Mouse (Mus musculus) myocyte (in vitro differentiated cells): ENCODE measurements around the gene Frmd7. TPM values are rescaled to one million over a fixed set of nuclear protein-coding genes. Genes with fewer than 3 reads are reported as not detected.

Experiments
- H3K27me3 ChIP-seq: one replicate; pipeline ENCODE4 v1.6.1; 2011; ENCODE audit not compliant: control insufficient read depth, insufficient read depth, insufficient read length
- H3K36me3 ChIP-seq: one replicate; pipeline ENCODE4 v1.6.1; 2011; ENCODE audit not compliant: control insufficient read depth, insufficient read depth
- H3K4me2 ChIP-seq: one replicate; pipeline ENCODE4 v1.6.1; 2011; ENCODE audit warnings: low read depth, control low read depth
- H3K4me3 ChIP-seq: one replicate; pipeline ENCODE4 v1.5.1; 2011; ENCODE audit warnings: mild to moderate bottlenecking, control low read depth, moderate library complexity
- H3K79me2 ChIP-seq: one replicate; pipeline ENCODE4 v1.6.1; 2011; ENCODE audit not compliant: control insufficient read depth, insufficient read depth
- H3ac ChIP-seq: one replicate; pipeline ENCODE4 v1.6.1; 2011; ENCODE audit not compliant: control insufficient read depth, insufficient read length
- CEBPB ChIP-seq: IDR thresholded peaks from 2 replicates; pipeline ENCODE4 v1.6.1; 2011; ENCODE audit warnings: mild to moderate bottlenecking, moderate library complexity; ENCODE audit not compliant: poor library complexity, insufficient read depth, severe bottlenecking
- E2F4 ChIP-seq: IDR thresholded peaks from one replicate; pipeline ENCODE4 v1.6.1; 2011; ENCODE audit warnings: mild to moderate bottlenecking, control low read depth, moderate library complexity; ENCODE audit not compliant: insufficient read depth
- MAX ChIP-seq: IDR thresholded peaks from one replicate; pipeline ENCODE4 v1.6.1; 2011; ENCODE audit warnings: low read depth, mild to moderate bottlenecking, control low read depth
- MYOD1 ChIP-seq, 3 experiments: IDR thresholded peaks; one replicate each; pipeline ENCODE4 v1.6.1; 2011; ENCODE audit warnings: control low read depth in 2 of 3, low read depth in 2 of 3, mild to moderate bottlenecking in 2 of 3, moderate library complexity in 1 of 3; ENCODE audit not compliant: insufficient read length in 2 of 3, control insufficient read depth in 1 of 3
- MYOG ChIP-seq, 3 experiments: IDR thresholded peaks; one replicate each; pipeline ENCODE4 v1.6.1; 2011; ENCODE audit warnings: control low read depth in 2 of 3, low read depth in 2 of 3, mild to moderate bottlenecking in 2 of 3; ENCODE audit not compliant: insufficient read length in 2 of 3, control insufficient read depth in 1 of 3, insufficient read depth in 1 of 3
- POLR2A ChIP-seq: IDR thresholded peaks from one replicate; pipeline ENCODE4 v1.6.1; 2011; ENCODE audit warnings: low read depth, mild to moderate bottlenecking, control low read depth, moderate library complexity; ENCODE audit not compliant: insufficient read length
- POLR2AphosphoS2 ChIP-seq: IDR thresholded peaks from one replicate; pipeline ENCODE4 v1.6.1; 2011; ENCODE audit warnings: low read depth, control low read depth; ENCODE audit not compliant: insufficient read length
- REST ChIP-seq: IDR thresholded peaks from one replicate; pipeline ENCODE4 v1.6.1; 2011; ENCODE audit warnings: mild to moderate bottlenecking, control low read depth, moderate library complexity; ENCODE audit not compliant: insufficient read depth, insufficient read length
- SRF ChIP-seq: IDR thresholded peaks from one replicate; pipeline ENCODE4 v1.6.1; 2011; ENCODE audit warnings: low read depth; ENCODE audit not compliant: control insufficient read depth, insufficient read length
- TCF12 ChIP-seq: IDR thresholded peaks from one replicate; pipeline ENCODE4 v1.6.1; 2011; ENCODE audit warnings: mild to moderate bottlenecking, control low read depth; ENCODE audit not compliant: poor library complexity, insufficient read depth, severe bottlenecking
- TCF3 ChIP-seq: IDR thresholded peaks from one replicate; pipeline ENCODE4 v1.6.1; 2011; ENCODE audit warnings: low read depth, control low read depth; ENCODE audit not compliant: insufficient read length
- USF1 ChIP-seq: IDR thresholded peaks from one replicate; pipeline ENCODE4 v1.6.1; 2011; ENCODE audit warnings: low read depth, mild to moderate bottlenecking, control low read depth, moderate library complexity
- polyA plus RNA-seq: library from polyadenylated mRNA; unstranded; fragments of >200 nt; fragmentation: generic; extraction: Trizol; gene quantifications from one replicate; pipeline ENCODE4 v1.2.1, GENCODE M21; 2012; ENCODE audit warnings: missing spikeins

Gene Frmd7
- polyA plus RNA-seq = not detected

DNA sequence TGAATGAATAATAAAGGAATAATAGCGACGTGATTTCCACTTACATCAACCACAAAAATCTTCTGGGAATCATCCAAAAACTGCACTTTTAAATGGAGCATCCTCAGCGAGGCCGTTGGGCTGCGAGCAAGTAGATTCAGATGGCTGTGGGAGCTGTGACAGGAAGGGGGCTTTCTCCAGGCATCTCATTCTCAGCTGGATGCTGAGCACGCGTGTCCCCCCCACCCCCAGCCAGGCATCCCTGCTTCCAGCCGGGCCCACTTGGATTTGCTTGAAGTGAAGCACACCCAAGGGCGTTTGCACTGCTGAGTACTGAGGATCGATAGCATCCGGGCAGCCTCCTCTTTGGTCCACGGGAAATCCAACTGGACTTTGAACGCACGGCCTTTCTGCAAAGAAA is at the start of gene Frmd7:
TSS of gene Frmd7 (minus strand) at position 101 of the 400 bp plus-strand sequence.
- Histone ChIP-seq H3K27me3 (no peaks in the 10 kb centered on the region), H3K36me3 (no peaks in the 10 kb centered on the region), H3ac (no peak within 1 kb of the TSS), H3K4me2 (no peak within 1 kb of the TSS), H3K79me2 (no peaks in the 10 kb centered on the region), H3K4me3 (no peak within 1 kb of the TSS)
- TF ChIP-seq E2F4 = no peak
- no peak for TF ChIP-seq TCF3
- TF ChIP-seq TCF12 = no peak
- TF ChIP-seq MYOG (IDR thresholded peaks at IDR 0.05; ENCODE audit: control insufficient read depth in 1 of 3, insufficient read depth in 1 of 3, insufficient read length in 2 of 3, low read depth in 2 of 3) = no peak
- TF ChIP-seq SRF = no peak
- no peak for TF ChIP-seq POLR2AphosphoS2
- no peak for TF ChIP-seq MYOD1 (IDR thresholded peaks at IDR 0.05; ENCODE audit: control insufficient read depth in 1 of 3, insufficient read length in 2 of 3, low read depth in 2 of 3)
- TF ChIP-seq POLR2A = no peak
- TF ChIP-seq CEBPB = no peak
- TF ChIP-seq REST = no peak
- TF ChIP-seq MAX = no peak

DNA sequence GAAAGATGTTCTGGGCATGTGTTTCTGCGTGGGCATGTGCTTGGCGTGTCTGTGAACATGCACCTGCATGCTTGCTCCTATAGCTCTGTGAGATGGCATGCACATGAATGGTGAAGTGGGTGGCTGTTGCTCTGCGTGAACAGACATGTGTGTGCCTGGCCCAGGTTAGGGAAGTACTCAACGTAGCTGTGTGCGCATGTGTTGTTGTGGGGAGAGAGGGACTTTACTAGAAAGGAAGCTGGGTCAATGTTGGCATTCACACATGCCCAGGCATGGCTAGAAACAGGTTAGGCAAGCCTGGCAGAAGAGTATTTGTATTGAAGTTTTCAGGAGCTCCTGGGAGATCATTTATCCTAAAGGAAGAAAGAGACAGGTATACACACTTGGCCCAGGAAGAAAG is 48.8 kb upstream of the Frmd7 start:
- no peak overlapping the region for H3ac ChIP-seq
- no peaks in the 10 kb centered on the region for H3K79me2 ChIP-seq
- no peak overlapping the region for H3K4me3 ChIP-seq
- TF ChIP-seq USF1 (no peak), POLR2AphosphoS2 (no peak), TCF3 (no peak), MAX (no peak), REST (no peak)
- no peak overlapping the region for H3K4me2 ChIP-seq
- H3K27me3 ChIP-seq = no peaks in the 10 kb centered on the region
- H3K36me3 ChIP-seq = no peaks in the 10 kb centered on the region

DNA sequence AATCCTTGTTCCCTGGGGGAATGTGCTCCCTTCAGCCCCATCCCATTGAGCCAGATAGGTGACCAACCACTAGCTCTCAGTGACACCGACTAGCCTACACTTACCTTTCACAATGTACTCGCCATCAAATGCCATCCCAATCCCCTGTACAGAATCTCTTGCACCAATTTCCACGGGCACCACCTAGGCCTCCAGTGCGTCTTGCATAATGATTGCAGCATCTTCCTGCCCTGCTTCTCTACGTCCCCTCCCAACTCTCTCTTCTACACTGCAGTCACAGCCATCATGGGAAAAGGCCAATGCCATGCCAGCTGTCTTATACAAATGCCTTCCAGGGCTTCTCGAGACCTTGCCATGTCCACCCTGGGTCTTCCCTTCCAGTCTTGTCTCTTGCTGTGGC is 47.4 kb upstream of the Frmd7 start:
- Histone ChIP-seq H3K79me2 (no peaks in the 10 kb centered on the region), H3K36me3 (no peaks in the 10 kb centered on the region), H3K4me2 (peak overlapping the region; percentile 32), H3K4me3 (no peak overlapping the region), H3K27me3 (no peaks in the 10 kb centered on the region), H3ac (no peak overlapping the region)
- peak; percentile 75; the same call in 1 of the 2 replicates for TF ChIP-seq CEBPB
- TF ChIP-seq MYOD1 (IDR thresholded peaks at IDR 0.05; ENCODE audit: control insufficient read depth in 1 of 3, insufficient read length in 2 of 3, low read depth in 2 of 3) = no peak
- TF ChIP-seq SRF = no peak
- no peak for TF ChIP-seq TCF3

DNA sequence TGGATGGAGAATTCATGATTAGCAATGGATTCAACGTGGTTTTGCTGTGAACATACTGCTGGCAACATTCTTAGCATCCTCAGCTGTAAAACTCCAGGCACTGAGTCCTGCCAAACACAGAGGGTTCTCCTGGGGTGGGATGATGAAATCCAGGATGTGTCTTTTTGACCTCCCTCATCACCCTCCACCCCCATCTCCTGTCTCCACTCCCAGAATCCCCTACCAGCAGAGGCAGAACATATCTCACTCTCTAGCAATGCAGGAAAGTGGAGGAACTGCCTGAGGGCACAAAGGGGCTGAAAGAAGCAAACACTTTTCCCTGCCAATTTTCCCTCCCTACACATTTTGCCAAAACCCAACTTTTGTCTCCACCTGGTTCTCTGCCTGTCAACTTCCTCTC is 46.1 kb upstream of the Frmd7 start:
- Histone ChIP-seq H3K27me3 (no peaks in the 10 kb centered on the region), H3K4me2 (no peak overlapping the region)

DNA sequence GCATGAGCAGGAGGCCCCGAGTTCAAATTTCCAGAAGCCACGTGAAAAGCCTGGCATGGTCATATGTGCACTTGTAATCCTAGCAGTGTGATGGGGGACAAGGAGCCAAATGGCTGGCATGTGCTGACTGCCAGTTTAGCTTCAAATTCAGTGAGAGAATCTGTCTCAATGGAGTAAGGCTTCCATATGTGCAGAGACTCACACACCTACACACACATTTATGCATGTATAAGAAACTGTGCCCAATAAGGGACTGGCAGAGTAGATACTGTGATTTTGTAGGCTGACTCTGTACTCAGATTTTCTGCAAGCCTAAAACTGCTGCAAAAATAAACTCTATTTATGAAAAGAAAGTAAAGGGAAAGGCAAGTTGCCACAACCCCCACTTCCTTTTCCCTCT is 35.9 kb upstream of the Frmd7 start:
- TF ChIP-seq POLR2A (no peak), MYOG (IDR thresholded peaks at IDR 0.05; ENCODE audit: control insufficient read depth in 1 of 3, insufficient read depth in 1 of 3, insufficient read length in 2 of 3, low read depth in 2 of 3) (no peak), REST (no peak), E2F4 (no peak), TCF12 (no peak), POLR2AphosphoS2 (no peak), SRF (no peak), MYOD1 (IDR thresholded peaks at IDR 0.05; ENCODE audit: control insufficient read depth in 1 of 3, insufficient read length in 2 of 3, low read depth in 2 of 3) (no peak), USF1 (no peak), MAX (no peak), TCF3 (no peak), CEBPB (no peak)
- H3K4me2 ChIP-seq = no peak overlapping the region

More for the DNA sequence above, 46.1 kb upstream of the Frmd7 start:
- H3K4me3 ChIP-seq = no peak overlapping the region
- H3ac ChIP-seq = no peak overlapping the region
- H3K36me3 ChIP-seq = no peaks in the 10 kb centered on the region
- TF ChIP-seq MYOG (IDR thresholded peaks at IDR 0.05; ENCODE audit: control insufficient read depth in 1 of 3, insufficient read depth in 1 of 3, insufficient read length in 2 of 3, low read depth in 2 of 3) (no peak), SRF (no peak), POLR2AphosphoS2 (no peak), TCF3 (no peak), MYOD1 (IDR thresholded peaks at IDR 0.05; ENCODE audit: control insufficient read depth in 1 of 3, insufficient read length in 2 of 3, low read depth in 2 of 3) (no peak), REST (no peak), USF1 (no peak), E2F4 (no peak), MAX (no peak), POLR2A (no peak), TCF12 (no peak), CEBPB (no peak)
- H3K79me2 ChIP-seq = no peaks in the 10 kb centered on the region

More for the DNA sequence above, 35.9 kb upstream of the Frmd7 start:
- H3ac ChIP-seq = no peak overlapping the region
- H3K27me3 ChIP-seq = no peaks in the 10 kb centered on the region
- no peaks in the 10 kb centered on the region for H3K36me3 ChIP-seq
- H3K79me2 ChIP-seq = no peaks in the 10 kb centered on the region
- H3K4me3 ChIP-seq = no peak overlapping the region
